Mouse (Mus musculus) Patski (cell line): Measurements from ENCODE around the gene Camkv. TPM values are rescaled to one million over a fixed set of nuclear protein-coding genes. Genes with fewer than 3 reads are reported as not detected.

Experiments
- ATAC-seq: fragments of 100-300 bp; one replicate; pipeline ENCODE4 v1.8.0; 2021
- CTCF ChIA-PET: fragments of 350-600 bp; sonication (Branson Sonifier 250); formaldehyde crosslinking; loops from one replicate; lab custom pipeline; 2022; ENCODE audit warnings: inconsistent platforms; lab: Charles Lee
- POLR2A ChIA-PET: fragments of 350-600 bp; sonication (Branson Sonifier 250); formaldehyde crosslinking; loops from one replicate; lab custom pipeline; 2022; ENCODE audit warnings: antibody characterized with exemption, inconsistent platforms; lab: Charles Lee
- DNase-seq: peaks from one replicate; pipeline ENCODE4 v3.0.0-alpha.2; 2011; ENCODE audit warnings: low read depth, low spot score
- H3K27me3 ChIP-seq: fragments of 371-371 bp; one replicate; pipeline ENCODE4 v1.5.1; 2021
- CTCF ChIP-seq: fragments of 100-300 bp; IDR thresholded peaks from one replicate; pipeline ENCODE4 v1.5.1; 2021
- in situ Hi-C: fragments of 300-500 bp; cut with MboI; formaldehyde crosslinking; loops from 3 replicates; pipeline ENCODE4 v1.11.1; 2018; ENCODE audit warnings: low pct_unique_long_range_greater_than_20kb, mixed read lengths
- polyA plus RNA-seq: library from polyadenylated mRNA; unstranded; gene quantifications from one replicate; pipeline ENCODE4 v1.2.3, GENCODE M21; 2021

Gene Camkv
- polyA plus RNA-seq, 1 experiment from 2014 or later, result 0.05 TPM

DNA sequence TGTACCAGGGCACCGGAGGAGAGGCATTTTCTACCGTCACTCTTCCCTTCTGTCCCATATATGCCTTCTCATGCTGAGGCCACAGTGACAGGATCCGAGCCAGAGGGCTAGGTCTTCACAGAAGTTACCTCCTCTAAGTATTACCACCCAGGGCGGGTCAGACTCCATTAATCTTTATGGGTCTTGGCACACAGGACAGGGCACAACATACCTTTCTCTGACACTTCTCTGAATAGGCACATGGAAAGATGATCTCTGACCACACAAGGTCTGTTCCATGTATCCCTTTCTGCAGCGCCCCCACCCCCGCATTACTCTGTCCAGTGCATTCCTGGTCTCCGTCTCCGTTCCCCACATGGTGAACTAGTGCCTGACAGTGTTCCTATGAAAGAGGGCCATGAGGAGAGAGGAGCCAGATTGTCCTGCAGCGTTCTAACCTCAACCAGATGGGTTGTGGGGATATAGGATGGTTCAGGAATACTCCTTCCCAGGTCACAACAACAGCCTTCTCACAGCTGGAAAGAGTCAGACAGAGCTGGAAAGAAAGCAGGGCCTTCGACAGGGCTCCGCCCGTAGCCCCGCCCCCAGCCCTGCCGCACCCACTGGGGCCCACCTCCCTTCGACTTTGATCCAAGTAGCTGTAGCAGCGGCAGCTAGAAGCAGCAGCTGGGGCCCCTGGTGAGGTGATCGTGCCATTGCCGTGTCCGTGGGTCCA is 29.1 kb upstream of the Camkv start, which contains the start of gene Mst1r:
Gene Mst1r (plus strand): TSS at position 622 of the 715 bp plus-strand sequence.
- H3K27me3 ChIP-seq, result no peaks in the 10 kb centered on the region
- TF ChIP-seq CTCF, result no peak
- CTCF ChIA-PET, result interaction anchor here (0.9 to 7.9 kb wide), 13 partner anchors 12 to 161 kb away, joined by 3 to 65 read pairs (median 8); partner anchors contain the start of genes Amigo3 and Uba7
- ATAC-seq (peak; percentile 66), DNase-seq (peak; percentile 78)
- in situ Hi-C loops, result loop anchor here (5.0 kb wide), 1 partner anchor 56 kb away; no protein-coding TSS in a partner anchor
- POLR2A ChIA-PET, result interaction anchor here (1.0 to 1.4 kb wide), 2 partner anchors 11 to 96 kb away, joined by 4 read pairs; no protein-coding TSS in a partner anchor

GRCm38 (mm10) chr9:107906967-107907800 is 28.3 kb upstream of the Camkv start:
- DNase-seq (no peak), ATAC-seq (no peak)
- TF ChIP-seq CTCF, result no peak
- CTCF ChIA-PET, result interaction anchor here (1.0 to 7.9 kb wide), 6 partner anchors 14 to 60 kb away, joined by 3 to 65 read pairs (median 4); no protein-coding TSS in a partner anchor
- H3K27me3 ChIP-seq, result no peaks in the 10 kb centered on the region
- POLR2A ChIA-PET, result interaction anchor here (1.0 to 1.1 kb wide), 2 partner anchors 10 to 26 kb away, joined by 3 to 4 read pairs; no protein-coding TSS in a partner anchor
- in situ Hi-C loops, result loop anchor here (5.0 kb wide), 1 partner anchor 55 kb away; no protein-coding TSS in a partner anchor

- ATAC-seq, result no peak
- in situ Hi-C loops, result loop anchor here (5.0 kb wide), 1 partner anchor 55 kb away; no protein-coding TSS in a partner anchor
- no peak for TF ChIP-seq CTCF
- POLR2A ChIA-PET, result interaction anchor here (1.1 kb wide), 1 partner anchor 25 kb away, joined by 3 read pairs; no protein-coding TSS in a partner anchor
- CTCF ChIA-PET, result interaction anchor here (1.0 to 7.9 kb wide), 4 partner anchors 15 to 59 kb away, joined by 3 to 65 read pairs (median 4); no protein-coding TSS in a partner anchor
- no peak for DNase-seq
- no peaks in the 10 kb centered on the region for H3K27me3 ChIP-seq
Observed at GRCm38 (mm10) chr9:107907801-107908120, 27.7 kb upstream of the Camkv start.

DNA sequence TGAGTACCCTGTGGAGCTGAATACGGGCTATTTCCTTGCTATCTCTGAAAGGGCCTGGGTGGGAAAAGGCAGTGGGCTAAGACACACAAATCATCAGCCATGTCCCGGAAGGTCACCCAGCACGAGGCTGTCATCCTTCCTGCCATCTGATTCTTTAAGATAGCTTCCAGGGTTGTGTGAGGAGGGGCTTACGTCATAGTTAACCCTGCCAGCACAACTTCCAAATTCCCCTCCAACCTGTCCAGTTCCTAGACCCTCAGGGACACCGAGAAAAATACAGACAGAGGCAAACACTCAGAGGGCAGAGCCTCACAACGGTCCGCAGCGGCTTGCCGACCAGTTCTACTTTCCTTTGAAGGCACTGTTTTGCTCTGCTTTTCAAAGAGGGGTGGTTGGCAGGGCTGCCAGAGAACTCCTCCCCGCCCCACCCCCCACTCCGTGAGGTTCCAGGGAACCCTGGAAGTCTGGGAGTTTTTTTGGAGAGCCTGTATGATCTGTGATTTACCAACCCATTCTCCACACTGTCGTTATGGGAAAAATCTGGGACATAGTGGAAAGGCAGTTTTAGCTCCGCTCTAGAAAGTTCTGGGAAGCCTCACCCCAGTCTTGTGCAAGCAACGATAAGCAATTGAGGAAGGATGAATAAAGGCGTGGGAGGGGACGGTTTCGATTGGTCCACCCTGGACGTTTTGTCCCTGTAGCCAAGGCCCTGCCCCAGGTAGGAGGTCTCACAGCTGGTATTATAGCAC is 26.9 kb upstream of the Camkv start:
- H3K27me3 ChIP-seq, result no peaks in the 10 kb centered on the region
- ChIA-PET CTCF (interaction anchor here (1.4 to 7.9 kb wide), 2 partner anchors 24 to 53 kb away, joined by 3 to 65 read pairs; no protein-coding TSS in a partner anchor), POLR2A (interaction anchor here (1.1 kb wide), 1 partner anchor 24 kb away, joined by 3 read pairs; no protein-coding TSS in a partner anchor)
- in situ Hi-C loops, result loop anchor here (5.0 kb wide), 1 partner anchor 54 kb away; no protein-coding TSS in a partner anchor
- ATAC-seq (no peak), DNase-seq (no peak)
- TF ChIP-seq CTCF, result no peak

DNA sequence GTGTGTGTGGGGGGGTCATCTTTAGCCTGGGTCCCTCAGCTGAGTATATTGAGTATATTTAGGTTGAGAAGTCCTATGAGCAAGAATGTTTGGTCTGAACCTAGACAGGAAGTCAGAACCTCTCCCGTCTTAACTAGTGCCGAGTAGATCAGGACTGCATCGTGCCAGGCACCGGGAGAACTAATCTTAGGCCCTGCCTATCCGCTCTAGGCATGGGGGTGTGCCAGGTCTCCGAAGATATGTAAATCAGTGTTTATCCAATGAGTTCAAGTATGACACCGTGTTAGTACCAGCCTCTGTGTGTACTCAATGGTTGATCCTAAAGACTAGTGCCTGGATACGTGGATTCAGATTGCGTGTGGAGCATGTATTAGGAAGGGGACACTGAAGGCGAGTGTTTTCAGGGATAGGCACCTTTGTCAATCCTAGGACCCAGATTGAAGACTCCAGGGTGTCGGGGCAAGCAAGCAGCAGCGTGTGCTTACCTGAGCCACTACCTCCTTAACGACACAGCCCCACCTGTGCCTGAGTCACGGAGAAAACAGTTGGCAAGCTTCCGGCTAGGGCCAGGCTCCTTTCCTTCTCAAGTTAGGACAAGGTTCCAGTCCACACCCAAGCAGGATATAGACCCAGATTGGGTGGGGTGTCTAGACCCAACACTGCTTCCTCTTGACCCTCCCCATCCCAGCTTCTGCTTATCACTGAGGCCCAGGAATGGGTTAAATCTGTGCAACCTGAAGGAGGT is 25.3 kb upstream of the Camkv start:
- ChIA-PET CTCF (no interaction called here), POLR2A (interaction anchor here (1.1 kb wide), 1 partner anchor 17 kb away, joined by 3 read pairs; no protein-coding TSS in a partner anchor)
- TF ChIP-seq CTCF, result no peak
- in situ Hi-C loops, result no loop called here
- ATAC-seq (no peak), DNase-seq (no peak)
- H3K27me3 ChIP-seq, result no peaks in the 10 kb centered on the region

- TF ChIP-seq CTCF, result no peak
- H3K27me3 ChIP-seq, result no peaks in the 10 kb centered on the region
- ChIA-PET CTCF (interaction anchor here (1.6 kb wide), 1 partner anchor 10 kb away, joined by 10 read pairs; no protein-coding TSS in a partner anchor), POLR2A (no interaction called here)
- DNase-seq (no peak), ATAC-seq (no peak)
- in situ Hi-C loops, result no loop called here
Observed at GRCm38 (mm10) chr9:107914764-107915420, 20.6 kb upstream of the Camkv start.

GRCm38 (mm10) chr9:107917895-107918608 is 17.4 kb upstream of the Camkv start:
- in situ Hi-C loops, result no loop called here
- ChIA-PET CTCF (interaction anchor here (1.3 to 1.8 kb wide), 2 partner anchors 13 to 148 kb away, joined by 3 to 12 read pairs; no protein-coding TSS in a partner anchor), POLR2A (interaction anchor here (1.9 kb wide), 1 partner anchor 11 kb away, joined by 4 read pairs; the partner anchor contains the start of gene Mst1r)
- ATAC-seq (no peak), DNase-seq (no peak)
- H3K27me3 ChIP-seq, result no peaks in the 10 kb centered on the region
- no peak for TF ChIP-seq CTCF

DNA sequence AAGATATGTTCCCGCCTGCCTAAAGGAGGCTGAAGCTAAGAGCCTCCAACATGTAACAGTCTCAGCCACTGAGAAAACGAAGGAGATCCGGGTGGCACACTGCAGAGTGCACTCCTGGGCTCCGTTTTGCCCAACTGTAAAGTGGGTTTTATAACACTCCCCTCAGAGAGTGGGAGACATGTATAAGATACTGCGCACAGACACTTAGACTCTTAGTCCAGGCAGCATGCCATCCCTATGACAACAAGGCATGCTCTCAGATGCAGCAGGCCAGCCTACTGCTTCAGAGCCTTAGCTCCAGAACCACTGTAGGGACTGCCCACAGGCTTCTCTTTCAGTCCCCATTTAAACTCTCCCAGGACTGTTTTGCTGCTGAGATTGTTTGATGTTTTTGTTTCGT is 16.6 kb upstream of the Camkv start:
- POLR2A ChIA-PET, result no interaction called here
- DNase-seq (no peak), ATAC-seq (no peak)
- no peaks in the 10 kb centered on the region for H3K27me3 ChIP-seq
- CTCF ChIA-PET, result interaction anchor here (1.8 kb wide), 1 partner anchor 14 kb away, joined by 12 read pairs; no protein-coding TSS in a partner anchor
- TF ChIP-seq CTCF, result no peak
- in situ Hi-C loops, result no loop called here
